Mouse (Mus musculus): ENCODE data around the gene Scp2d1. TPM values are rescaled to one million over a fixed set of nuclear protein-coding genes. Genes with fewer than 3 reads are reported as not detected.
"Not testable (repeated sequence)": the region's sequence is repeated elsewhere in the genome, so short reads cannot be mapped to it uniquely, and the experiment has no call there.

Scp2d1 gene
- polyA plus RNA-seq (2015; fragmentation: Nextera tagmentation; extraction: Ambion mirVana), result not detected in 2 replicates

DNA sequence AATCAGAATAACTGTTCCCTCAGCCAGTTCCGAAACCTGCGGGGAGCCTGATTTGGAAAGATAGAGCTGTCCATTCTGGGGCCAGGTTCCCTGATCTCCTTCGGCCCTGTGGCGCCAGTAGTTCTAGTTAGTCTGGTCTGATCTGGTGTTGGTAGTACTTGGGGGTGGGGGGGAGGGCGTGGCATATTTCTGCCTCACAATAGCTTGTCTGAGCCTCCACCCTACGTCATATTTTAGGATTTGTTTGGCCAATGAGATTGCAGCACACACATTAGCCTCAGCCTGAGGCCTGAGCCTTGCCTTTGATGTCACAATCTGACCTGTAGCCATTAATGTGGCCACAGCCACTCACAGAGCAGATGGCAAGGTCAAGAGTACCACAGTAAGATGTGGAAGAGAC lies at the start of gene Scp2d1:
Scp2d1 (plus strand) TSS at position 301 of the 400 bp plus-strand sequence.
- WGBS (ENCODE audit: insufficient replicate concordance), result 83% methylated on average over 6 of the region's 6 CpGs
- H3K27ac ChIP-seq (ENCODE audit: low read depth); H3K9me3 ChIP-seq (ENCODE audit: low read length); DNase-seq; H3K27me3 ChIP-seq (ENCODE audit: insufficient read depth, low read length); H3K4me2 ChIP-seq (ENCODE audit: low read depth, low read length); H3K36me3 ChIP-seq (replicated peaks; ENCODE audit: insufficient read depth, low read length); H3K4me3 ChIP-seq (ENCODE audit: low read depth, low read length); H3K4me1 ChIP-seq (ENCODE audit: insufficient read depth); H3K9ac ChIP-seq (replicated peaks); ATAC-seq: not testable (repeated sequence)

DNA sequence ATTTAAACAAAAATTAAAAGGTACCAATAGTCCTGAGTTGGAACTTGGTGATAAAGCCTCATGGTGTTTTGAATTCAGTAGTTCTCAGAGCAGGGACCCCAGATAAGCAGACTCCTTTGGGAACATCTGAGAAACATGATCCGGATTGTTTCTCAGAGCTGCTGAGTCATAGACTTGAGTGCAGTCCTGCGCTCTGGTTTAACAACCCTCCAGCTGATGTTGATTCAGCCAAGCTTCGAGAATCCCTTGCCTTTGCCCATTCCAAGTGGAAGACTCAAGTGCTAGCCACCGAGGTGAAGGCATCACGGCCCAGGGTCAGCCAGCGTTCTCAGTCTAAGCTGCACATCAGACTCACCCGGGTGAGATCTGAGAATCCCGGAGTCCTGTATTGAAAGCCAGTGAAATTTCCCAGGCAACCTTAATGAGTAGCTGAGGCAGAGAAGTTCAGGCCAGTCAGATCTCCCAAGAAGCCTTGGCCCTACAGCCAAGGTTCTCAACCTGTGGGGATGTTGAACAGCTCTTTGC lies 48.8 kb upstream of the Scp2d1 start:
- no peaks in the 10 kb centered on the region for H3K4me1 ChIP-seq (ENCODE audit: insufficient read depth)
- H3K27ac ChIP-seq (ENCODE audit: low read depth), result no peak overlapping the region
- H3K27me3 ChIP-seq (ENCODE audit: insufficient read depth, low read length), result no peaks in the 10 kb centered on the region
- 76% methylated on average over 8 of the region's 8 CpGs for WGBS (ENCODE audit: insufficient replicate concordance)
- no peak overlapping the region for H3K4me2 ChIP-seq (ENCODE audit: low read depth, low read length)
- TF ChIP-seq CTCF (IDR thresholded peaks at IDR 0.05; ENCODE audit: low read depth) (no peak), EP300 (IDR thresholded peaks at IDR 0.05; ENCODE audit: low read depth) (no peak)
- no peak overlapping the region for H3K4me3 ChIP-seq (ENCODE audit: low read depth, low read length)
- no peak overlapping the region for H3K9ac ChIP-seq (replicated peaks)
- no peaks in the 10 kb centered on the region for H3K36me3 ChIP-seq (replicated peaks; ENCODE audit: insufficient read depth, low read length)
- no peaks in the 10 kb centered on the region for H3K9me3 ChIP-seq (ENCODE audit: low read length)
- ATAC-seq, result no peak
- DNase-seq, result no peak

GRCm38 (mm10) chr2:144775626-144776025 lies 47.8 kb upstream of the Scp2d1 start:
- Histone ChIP-seq H3K4me2 (ENCODE audit: low read depth, low read length) (no peak overlapping the region), H3K36me3 (replicated peaks; ENCODE audit: insufficient read depth, low read length) (no peaks in the 10 kb centered on the region), H3K4me1 (ENCODE audit: insufficient read depth) (no peaks in the 10 kb centered on the region), H3K27ac (ENCODE audit: low read depth) (no peak overlapping the region), H3K9ac (replicated peaks) (no peak overlapping the region), H3K4me3 (ENCODE audit: low read depth, low read length) (no peak overlapping the region), H3K27me3 (ENCODE audit: insufficient read depth, low read length) (no peaks in the 10 kb centered on the region), H3K9me3 (ENCODE audit: low read length) (no peaks in the 10 kb centered on the region)
- WGBS (ENCODE audit: insufficient replicate concordance), result 80% methylated on average over 4 of the region's 4 CpGs
- TF ChIP-seq EP300 (IDR thresholded peaks at IDR 0.05; ENCODE audit: low read depth) (no peak), CTCF (IDR thresholded peaks at IDR 0.05; ENCODE audit: low read depth) (no peak)
- DNase-seq (no peak), ATAC-seq (no peak)

DNA sequence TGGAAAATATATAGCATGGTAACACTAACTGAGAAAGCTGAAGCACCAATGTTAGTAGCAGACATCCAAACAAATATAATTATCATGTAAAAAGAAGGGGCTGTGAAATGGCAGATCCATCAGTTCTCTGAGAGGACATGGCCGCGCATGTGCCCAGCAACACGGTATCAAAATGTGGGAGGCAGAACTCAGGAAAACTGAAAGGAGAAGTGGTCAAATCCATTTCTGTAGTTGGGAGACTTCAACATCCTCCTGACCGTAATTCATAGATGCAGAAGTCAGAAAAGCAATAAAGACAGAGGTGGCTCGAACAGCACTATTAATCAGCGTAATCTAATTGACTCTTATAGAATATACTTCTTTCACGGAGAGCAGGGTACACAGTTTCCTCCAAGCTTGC lies 44.2 kb upstream of the Scp2d1 start:
- Histone ChIP-seq H3K4me1 (ENCODE audit: insufficient read depth) (no peaks in the 10 kb centered on the region), H3K4me2 (ENCODE audit: low read depth, low read length) (no peak overlapping the region), H3K4me3 (ENCODE audit: low read depth, low read length) (no peak overlapping the region), H3K27ac (ENCODE audit: low read depth) (no peak overlapping the region), H3K27me3 (ENCODE audit: insufficient read depth, low read length) (no peaks in the 10 kb centered on the region), H3K36me3 (replicated peaks; ENCODE audit: insufficient read depth, low read length) (no peaks in the 10 kb centered on the region), H3K9me3 (ENCODE audit: low read length) (no peaks in the 10 kb centered on the region), H3K9ac (replicated peaks) (no peak overlapping the region)
- TF ChIP-seq EP300 (IDR thresholded peaks at IDR 0.05; ENCODE audit: low read depth), result no peak
- no peak for TF ChIP-seq CTCF (IDR thresholded peaks at IDR 0.05; ENCODE audit: low read depth)
- DNase-seq (no peak), ATAC-seq (no peak)
- 62% methylated on average over 7 of the region's 7 CpGs for WGBS (ENCODE audit: insufficient replicate concordance)

DNA sequence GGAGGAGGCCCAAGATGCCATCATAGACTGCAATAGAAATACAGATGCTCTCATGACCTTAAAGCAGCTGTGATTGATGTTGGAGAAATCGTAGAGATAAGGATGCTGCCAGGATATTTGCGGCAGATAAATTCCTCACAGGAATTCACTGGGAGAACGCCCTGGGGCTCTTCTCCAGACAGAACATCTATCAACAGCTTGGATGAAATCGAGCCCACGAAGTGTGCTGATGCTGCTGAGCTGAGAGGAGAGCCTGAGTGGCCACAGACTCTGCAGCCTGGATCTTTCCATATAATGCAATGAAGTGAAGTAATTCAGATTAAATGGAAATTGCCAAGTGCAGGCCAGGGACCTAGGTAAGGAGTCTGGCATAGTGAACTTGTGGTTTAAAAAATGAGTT lies 42.7 kb upstream of the Scp2d1 start:
- Histone ChIP-seq H3K4me1 (ENCODE audit: insufficient read depth) (no peaks in the 10 kb centered on the region), H3K27me3 (ENCODE audit: insufficient read depth, low read length) (no peaks in the 10 kb centered on the region), H3K9ac (replicated peaks) (no peak overlapping the region), H3K9me3 (ENCODE audit: low read length) (no peaks in the 10 kb centered on the region), H3K4me2 (ENCODE audit: low read depth, low read length) (no peak overlapping the region), H3K36me3 (replicated peaks; ENCODE audit: insufficient read depth, low read length) (no peaks in the 10 kb centered on the region), H3K4me3 (ENCODE audit: low read depth, low read length) (no peak overlapping the region), H3K27ac (ENCODE audit: low read depth) (no peak overlapping the region)
- TF ChIP-seq CTCF (IDR thresholded peaks at IDR 0.05; ENCODE audit: low read depth) (no peak), EP300 (IDR thresholded peaks at IDR 0.05; ENCODE audit: low read depth) (no peak)
- ATAC-seq (no peak), DNase-seq (no peak)
- WGBS (ENCODE audit: insufficient replicate concordance), result 56% methylated on average over 5 of the region's 5 CpGs

DNA sequence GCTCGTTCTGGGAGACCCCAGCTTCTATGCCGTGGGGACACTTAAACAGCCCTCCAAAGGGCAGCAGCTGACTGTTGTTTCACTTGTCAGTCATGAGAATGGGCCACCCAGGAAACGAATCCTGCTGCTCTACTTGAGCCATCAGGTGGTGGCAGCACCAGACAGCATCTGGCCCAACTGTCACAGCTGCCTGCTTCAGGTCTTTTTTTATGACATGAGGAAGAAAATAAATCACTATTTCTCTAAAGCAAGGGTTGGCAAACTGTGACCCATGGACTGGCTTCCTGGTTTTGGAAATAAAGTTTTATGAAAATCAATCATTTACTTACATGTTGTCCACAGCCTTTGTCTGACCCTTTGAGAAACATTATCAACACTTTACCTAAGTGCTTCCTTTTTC lies 41.6 kb upstream of the Scp2d1 start:
- H3K27me3 ChIP-seq (ENCODE audit: insufficient read depth, low read length), result no peaks in the 10 kb centered on the region
- no peaks in the 10 kb centered on the region for H3K4me1 ChIP-seq (ENCODE audit: insufficient read depth)
- H3K4me2 ChIP-seq (ENCODE audit: low read depth, low read length), result no peak overlapping the region
- H3K4me3 ChIP-seq (ENCODE audit: low read depth, low read length), result no peak overlapping the region
- H3K9ac ChIP-seq (replicated peaks), result no peak overlapping the region
- ATAC-seq, result no peak
- H3K9me3 ChIP-seq (ENCODE audit: low read length), result no peaks in the 10 kb centered on the region
- no peak overlapping the region for H3K27ac ChIP-seq (ENCODE audit: low read depth)
- no peaks in the 10 kb centered on the region for H3K36me3 ChIP-seq (replicated peaks; ENCODE audit: insufficient read depth, low read length)
- TF ChIP-seq CTCF (IDR thresholded peaks at IDR 0.05; ENCODE audit: low read depth) (no peak), EP300 (IDR thresholded peaks at IDR 0.05; ENCODE audit: low read depth) (no peak)
- WGBS (ENCODE audit: insufficient replicate concordance), result 52% methylated on average over 3 of the region's 3 CpGs
- no peak for DNase-seq

- 66% methylated on average over 4 of the region's 4 CpGs for WGBS (ENCODE audit: insufficient replicate concordance)
- ATAC-seq, result no peak
- Histone ChIP-seq H3K27ac (ENCODE audit: low read depth) (no peak overlapping the region), H3K9me3 (ENCODE audit: low read length) (no peaks in the 10 kb centered on the region), H3K9ac (replicated peaks) (no peak overlapping the region), H3K27me3 (ENCODE audit: insufficient read depth, low read length) (no peaks in the 10 kb centered on the region), H3K4me3 (ENCODE audit: low read depth, low read length) (no peak overlapping the region), H3K4me1 (ENCODE audit: insufficient read depth) (no peaks in the 10 kb centered on the region), H3K36me3 (replicated peaks; ENCODE audit: insufficient read depth, low read length) (no peaks in the 10 kb centered on the region), H3K4me2 (ENCODE audit: low read depth, low read length) (no peak overlapping the region)
- TF ChIP-seq CTCF (IDR thresholded peaks at IDR 0.05; ENCODE audit: low read depth) (no peak), EP300 (IDR thresholded peaks at IDR 0.05; ENCODE audit: low read depth) (no peak)
- DNase-seq, result no peak
Observed at GRCm38 (mm10) chr2:144782481-144782880, 41.0 kb upstream of the Scp2d1 start.
